Mouse (Mus musculus): ENCODE measurements around the gene Nsun4. TPM values are rescaled to one million over a fixed set of nuclear protein-coding genes. Genes with fewer than 3 reads are reported as not detected.

Nsun4 gene
- polyA plus RNA-seq, 2 experiments: 4.4 to 7.0 TPM

- no peaks in the 10 kb centered on the region for H3K36me3 ChIP-seq (replicated peaks; ENCODE audit: control insufficient read depth, insufficient read depth, low read depth)
- 21% methylated on average over 8 of the region's 8 CpGs for WGBS (ENCODE audit: insufficient replicate concordance)
- DNase-seq (ENCODE audit: low read depth in 3 of 3, low spot score in 3 of 3) (no peak), ATAC-seq (ENCODE audit: insufficient read depth) (no peak)
- peaks cover 13% of the 10 kb centered on the region for H3K27me3 ChIP-seq (ENCODE audit: control insufficient read depth, insufficient read depth, low read length)
- 0 out of 2 replicates have a peak, but pooled peaks have one; percentile 19 for TF ChIP-seq CTCF (IDR thresholded peaks at IDR 0.05; ENCODE audit: low read depth)
- no peak for TF ChIP-seq EP300 (IDR thresholded peaks at IDR 0.05; ENCODE audit: low read depth)
- no peak overlapping the region for H3K4me3 ChIP-seq (ENCODE audit: insufficient read depth in 1 of 2, low read depth in 2 of 2, low read length in 2 of 2)
- no peak overlapping the region for H3K9ac ChIP-seq (replicated peaks)
- H3K4me1 ChIP-seq (replicated peaks; ENCODE audit: control insufficient read depth in 2 of 2, insufficient read depth in 2 of 2, low read length in 1 of 2): peaks cover 0 to 3% of the 10 kb centered on the region in 2 experiments; a peak in 2 of 4 replicates
- H3K4me2 ChIP-seq (ENCODE audit: low read depth): no peak overlapping the region
- no peak overlapping the region for H3K27ac ChIP-seq
- no peaks in the 10 kb centered on the region for H3K9me3 ChIP-seq (ENCODE audit: control insufficient read depth, low read length)
These were observed 68.7 kb downstream of the Nsun4 start for GRCm38 (mm10) chr4:115984967-115985366.

GRCm38 (mm10) chr4:115984111-115984510 lies 69.6 kb downstream of the Nsun4 start:
- no peak for ATAC-seq (ENCODE audit: insufficient read depth)
- Histone ChIP-seq H3K27me3 (ENCODE audit: control insufficient read depth, insufficient read depth, low read length) (peaks cover 22% of the 10 kb centered on the region), H3K27ac (no peak overlapping the region), H3K9me3 (ENCODE audit: control insufficient read depth, low read length) (no peaks in the 10 kb centered on the region), H3K36me3 (replicated peaks; ENCODE audit: control insufficient read depth, insufficient read depth, low read depth) (no peaks in the 10 kb centered on the region), H3K9ac (replicated peaks) (no peak overlapping the region), H3K4me3 (ENCODE audit: insufficient read depth in 1 of 2, low read depth in 2 of 2, low read length in 2 of 2) (no peak overlapping the region), H3K4me1 (replicated peaks; ENCODE audit: control insufficient read depth in 2 of 2, insufficient read depth in 2 of 2, low read length in 1 of 2) (peaks cover 0 to 3% of the 10 kb centered on the region in 2 experiments; a peak in 2 of 4 replicates), H3K4me2 (ENCODE audit: low read depth) (no peak overlapping the region)
- no peak for DNase-seq (ENCODE audit: low read depth in 3 of 3, low spot score in 3 of 3)
- TF ChIP-seq CTCF (IDR thresholded peaks at IDR 0.05; ENCODE audit: low read depth) (peak; percentile 81), EP300 (IDR thresholded peaks at IDR 0.05; ENCODE audit: low read depth) (no peak)
- WGBS (ENCODE audit: insufficient replicate concordance): 5% methylated on average over 13 of the region's 13 CpGs

Other genes starting within 250 kb of the Nsun4 start
- gene Mob3c, start 225.8 kb downstream of the Nsun4 start, polyA plus RNA-seq (2012; rRNA removed): 3.6 and 5.6 TPM in 2 replicates
- gene Mob3c, start 225.8 kb downstream of the Nsun4 start, polyA plus RNA-seq (2014; fragmentation: Nextera tagmentation; extraction: Ambion mirVana): 4.2 and 5.0 TPM in 2 replicates
- gene Mknk1, start 214.7 kb downstream of the Nsun4 start, polyA plus RNA-seq (2012; rRNA removed): 29.1 and 34.8 TPM in 2 replicates
- 21.3 and 24.7 TPM in 2 replicates for gene Mknk1, start 214.7 kb downstream of the Nsun4 start, polyA plus RNA-seq (2014; fragmentation: Nextera tagmentation; extraction: Ambion mirVana)
- gene Kncn, start 169.5 kb downstream of the Nsun4 start, polyA plus RNA-seq (2012; rRNA removed): 0.01 TPM in 1 of 2 replicates, not detected in the other
- 0.05 TPM in 1 of 2 replicates, not detected in the other for gene Kncn, start 169.5 kb downstream of the Nsun4 start, polyA plus RNA-seq (2014; fragmentation: Nextera tagmentation; extraction: Ambion mirVana)
- gene 6430628N08Rik, start 163.2 kb downstream of the Nsun4 start, polyA plus RNA-seq (2012; rRNA removed): not detected in 2 replicates
- not detected in 2 replicates for gene 6430628N08Rik, start 163.2 kb downstream of the Nsun4 start, polyA plus RNA-seq (2014; fragmentation: Nextera tagmentation; extraction: Ambion mirVana)
- not detected in 2 replicates for gene Dmbx1, start 114.0 kb downstream of the Nsun4 start, polyA plus RNA-seq (2012; rRNA removed)
- not detected in 2 replicates for gene Dmbx1, start 114.0 kb downstream of the Nsun4 start, polyA plus RNA-seq (2014; fragmentation: Nextera tagmentation; extraction: Ambion mirVana)
- 4.0 and 4.1 TPM in 2 replicates for gene Faah, start 36.0 kb downstream of the Nsun4 start, polyA plus RNA-seq (2012; rRNA removed)
- 3.8 and 5.4 TPM in 2 replicates for gene Faah, start 36.0 kb downstream of the Nsun4 start, polyA plus RNA-seq (2014; fragmentation: Nextera tagmentation; extraction: Ambion mirVana)
- 181 and 298 TPM in 2 replicates for gene Uqcrh, start 21.2 kb upstream of the Nsun4 start, polyA plus RNA-seq (2012; rRNA removed)
- 426 and 440 TPM in 2 replicates for gene Uqcrh, start 21.2 kb upstream of the Nsun4 start, polyA plus RNA-seq (2014; fragmentation: Nextera tagmentation; extraction: Ambion mirVana)
- 13.4 and 14.5 TPM in 2 replicates for gene Lrrc41, start 21.4 kb upstream of the Nsun4 start, polyA plus RNA-seq (2012; rRNA removed)
- gene Lrrc41, start 21.4 kb upstream of the Nsun4 start, polyA plus RNA-seq (2014; fragmentation: Nextera tagmentation; extraction: Ambion mirVana): 24.1 and 27.0 TPM in 2 replicates
- 12.6 and 15.6 TPM in 2 replicates for gene Rad54l, start 69.8 kb upstream of the Nsun4 start, polyA plus RNA-seq (2012; rRNA removed)
- gene Rad54l, start 69.8 kb upstream of the Nsun4 start, polyA plus RNA-seq (2014; fragmentation: Nextera tagmentation; extraction: Ambion mirVana): 24.4 and 26.0 TPM in 2 replicates
- gene Pomgnt1, start 70.0 kb upstream of the Nsun4 start, polyA plus RNA-seq (2012; rRNA removed): 7.5 and 8.8 TPM in 2 replicates
- 10.3 and 10.7 TPM in 2 replicates for gene Pomgnt1, start 70.0 kb upstream of the Nsun4 start, polyA plus RNA-seq (2014; fragmentation: Nextera tagmentation; extraction: Ambion mirVana)
- 0.06 and 0.10 TPM in 2 replicates for gene Lurap1, start 97.5 kb upstream of the Nsun4 start, polyA plus RNA-seq (2012; rRNA removed)
- gene Lurap1, start 97.5 kb upstream of the Nsun4 start, polyA plus RNA-seq (2014; fragmentation: Nextera tagmentation; extraction: Ambion mirVana): 0.10 and 0.18 TPM in 2 replicates
- gene Tspan1, start 113.7 kb upstream of the Nsun4 start, polyA plus RNA-seq (2012; rRNA removed): 0.12 TPM in 1 of 2 replicates, not detected in the other
- not detected in 2 replicates for gene Tspan1, start 113.7 kb upstream of the Nsun4 start, polyA plus RNA-seq (2014; fragmentation: Nextera tagmentation; extraction: Ambion mirVana)
- gene 1700042G07Rik, start 119.5 kb upstream of the Nsun4 start, polyA plus RNA-seq (2012; rRNA removed): not detected in 2 replicates
- gene 1700042G07Rik, start 119.5 kb upstream of the Nsun4 start, polyA plus RNA-seq (2014; fragmentation: Nextera tagmentation; extraction: Ambion mirVana): not detected in 2 replicates
- not detected in 2 replicates for gene Gm49337, start 119.5 kb upstream of the Nsun4 start, polyA plus RNA-seq (2012; rRNA removed)
- gene Gm49337, start 119.5 kb upstream of the Nsun4 start, polyA plus RNA-seq (2014; fragmentation: Nextera tagmentation; extraction: Ambion mirVana): not detected in 2 replicates
- gene Pik3r3, start 167.7 kb upstream of the Nsun4 start, polyA plus RNA-seq (2012; rRNA removed): 0.77 and 0.89 TPM in 2 replicates
- gene Pik3r3, start 167.7 kb upstream of the Nsun4 start, polyA plus RNA-seq (2014; fragmentation: Nextera tagmentation; extraction: Ambion mirVana): 0.57 and 1.0 TPM in 2 replicates

All from liver, embryonic 14.5 days (tissue).